Mouse (Mus musculus) limb, embryonic 10.5 days (tissue): ENCODE results near the gene Gm5678. TPM values are rescaled to one million over a fixed set of nuclear protein-coding genes. Genes with fewer than 3 reads are reported as not detected.

Experiments used
- DNase-seq: peaks from one replicate; pipeline ENCODE4 v3.0.0-alpha.2; 2017; ENCODE audit warnings: low spot score
- H3K27ac ChIP-seq: fragments of 300-500 bp; sonication (generic); 2 replicates; pipeline ENCODE4 v1.5.1; 2016; ENCODE audit warnings: mild to moderate bottlenecking
- H3K27me3 ChIP-seq: fragments of 300-500 bp; sonication (generic); 2 replicates; pipeline ENCODE4 v1.6.1; 2016; ENCODE audit warnings: low read depth, mild to moderate bottlenecking; ENCODE audit not compliant: poor library complexity, severe bottlenecking
- H3K36me3 ChIP-seq: fragments of 300-500 bp; sonication (generic); 2 replicates; pipeline ENCODE4 v1.6.1; 2016; ENCODE audit warnings: mild to moderate bottlenecking, moderate library complexity
- H3K4me1 ChIP-seq: fragments of 300-500 bp; sonication (generic); 2 replicates; pipeline ENCODE4 v1.6.1; 2016
- H3K4me3 ChIP-seq: fragments of 300-500 bp; sonication (generic); 2 replicates; pipeline ENCODE4 v1.5.1; 2016; ENCODE audit warnings: mild to moderate bottlenecking, moderate library complexity
- H3K9me3 ChIP-seq: fragments of 300-500 bp; sonication (generic); replicated peaks from 2 replicates; pipeline ENCODE4 v1.6.1; 2016; ENCODE audit warnings: mild to moderate bottlenecking
- WGBS: fragments of 180-500 bp; shearing (Covaris S2); methylation state at CpG from one replicate; pipeline ENCODE4 v1.1.7; 2016; 5-methylcytosine and 5-hydroxymethylcytosine counted together
- polyA plus RNA-seq: library from polyadenylated mRNA; unstranded; fragments of >200 nt; fragmentation: Nextera tagmentation; extraction: Ambion mirVana; gene quantifications from 2 replicates; pipeline ENCODE4 v1.2.1, GENCODE M21; 2016

The Gm5678 gene
- polyA plus RNA-seq, 1 experiment from 2014 or later, result not detected

- WGBS, result 88% methylated on average over 5 of the region's 5 CpGs
- H3K4me3 ChIP-seq, result no peak overlapping the region
- peaks cover 45% of the 10 kb centered on the region for H3K36me3 ChIP-seq
- no peaks in the 10 kb centered on the region for H3K9me3 ChIP-seq
- no peaks in the 10 kb centered on the region for H3K4me1 ChIP-seq
- no peak overlapping the region for H3K27ac ChIP-seq
- H3K27me3 ChIP-seq, result no peaks in the 10 kb centered on the region
- peak; percentile 23 for DNase-seq
Measured at GRCm38 (mm10) chr16:93595766-93596165, 32.1 kb upstream of the Gm5678 start.

- H3K27me3 ChIP-seq, result no peaks in the 10 kb centered on the region
- peaks cover 42% of the 10 kb centered on the region for H3K36me3 ChIP-seq
- H3K4me3 ChIP-seq, result no peak overlapping the region
- 95% methylated on average over 7 of the region's 7 CpGs for WGBS
- peak; percentile 13 for DNase-seq
- no peaks in the 10 kb centered on the region for H3K4me1 ChIP-seq
- H3K9me3 ChIP-seq, result no peaks in the 10 kb centered on the region
- H3K27ac ChIP-seq, result no peak overlapping the region
Measured at GRCm38 (mm10) chr16:93596807-93597206, 31.1 kb upstream of the Gm5678 start.

GRCm38 (mm10) chr16:93597551-93597950 lies 30.3 kb upstream of the Gm5678 start:
- H3K4me3 ChIP-seq, result no peak overlapping the region
- H3K9me3 ChIP-seq, result no peaks in the 10 kb centered on the region
- no peaks in the 10 kb centered on the region for H3K4me1 ChIP-seq
- 91% methylated on average over 9 of the region's 9 CpGs for WGBS
- H3K36me3 ChIP-seq, result peaks cover 42% of the 10 kb centered on the region
- H3K27ac ChIP-seq, result no peak overlapping the region
- DNase-seq, result peak; percentile 27
- no peaks in the 10 kb centered on the region for H3K27me3 ChIP-seq

GRCm38 (mm10) chr16:93599461-93599860 lies 28.4 kb upstream of the Gm5678 start:
- Histone ChIP-seq H3K9me3 (no peaks in the 10 kb centered on the region), H3K27me3 (no peaks in the 10 kb centered on the region), H3K27ac (no peak overlapping the region), H3K4me1 (peaks cover 8% of the 10 kb centered on the region), H3K36me3 (peaks cover 31% of the 10 kb centered on the region), H3K4me3 (no peak overlapping the region)
- 90% methylated on average over 6 of the region's 6 CpGs for WGBS
- peak; percentile 15 for DNase-seq

- no peaks in the 10 kb centered on the region for H3K27me3 ChIP-seq
- H3K27ac ChIP-seq, result peak within 1 kb of the TSS; percentile 95
- peaks cover 26% of the 10 kb centered on the region for H3K4me1 ChIP-seq
- peak; percentile 96 for DNase-seq
- peaks cover 4% of the 10 kb centered on the region; the same call in 1 of the 2 replicates for H3K36me3 ChIP-seq
- H3K4me3 ChIP-seq, result peak within 1 kb of the TSS; percentile 69
- WGBS, result 2% methylated on average over 55 of the region's 55 CpGs
- no peaks in the 10 kb centered on the region for H3K9me3 ChIP-seq
Measured at GRCm38 (mm10) chr16:93603439-93604212, 24.3 kb upstream of the Gm5678 start, which contains the start of gene Setd4. Gene Setd4 (minus strand): TSS chr16:93604063.

GRCm38 (mm10) chr16:93604481-93604969 lies 23.4 kb upstream of the Gm5678 start:
- 2% methylated on average over 16 of the region's 16 CpGs for WGBS

GRCm38 (mm10) chr16:93605553-93605952 lies 22.3 kb upstream of the Gm5678 start, which contains the start of gene Cbr1:
Gene Cbr1 (plus strand): TSS chr16:93605853.
- Histone ChIP-seq H3K36me3 (peaks cover 18% of the 10 kb centered on the region), H3K27ac (no peak within 1 kb of the TSS; the same call in 1 of the 2 replicates), H3K4me3 (peak within 1 kb of the TSS; percentile 69), H3K4me1 (peaks cover 32% of the 10 kb centered on the region), H3K9me3 (no peaks in the 10 kb centered on the region), H3K27me3 (no peaks in the 10 kb centered on the region)
- WGBS, result 67% methylated on average over 4 of the region's 4 CpGs
- no peak for DNase-seq

More at GRCm38 (mm10) chr16:93604481-93604969, 23.4 kb upstream of the Gm5678 start:
- peaks cover 32% of the 10 kb centered on the region for H3K4me1 ChIP-seq
- peak overlapping the region; percentile 69 for H3K4me3 ChIP-seq
- peaks cover 9% of the 10 kb centered on the region for H3K36me3 ChIP-seq
- peak overlapping the region; percentile 95 for H3K27ac ChIP-seq
- peak; percentile 41 for DNase-seq
- no peaks in the 10 kb centered on the region for H3K27me3 ChIP-seq
- H3K9me3 ChIP-seq, result no peaks in the 10 kb centered on the region

- H3K27me3 ChIP-seq, result no peaks in the 10 kb centered on the region
- H3K9me3 ChIP-seq, result no peaks in the 10 kb centered on the region
- H3K36me3 ChIP-seq, result peaks cover 23% of the 10 kb centered on the region
- peaks cover 32% of the 10 kb centered on the region for H3K4me1 ChIP-seq
- 91% methylated on average over 7 of the region's 7 CpGs for WGBS
- peak; percentile 12 for DNase-seq
- H3K4me3 ChIP-seq, result no peak overlapping the region
- no peak overlapping the region for H3K27ac ChIP-seq
Measured at GRCm38 (mm10) chr16:93606146-93606545, 21.8 kb upstream of the Gm5678 start.

- H3K4me3 ChIP-seq, result peak overlapping the region; percentile 73
- no peaks in the 10 kb centered on the region for H3K9me3 ChIP-seq
- DNase-seq, result peak; percentile 91
- H3K36me3 ChIP-seq, result peaks cover 31% of the 10 kb centered on the region
- peak overlapping the region; percentile 85 for H3K27ac ChIP-seq
- peaks cover 32% of the 10 kb centered on the region for H3K4me1 ChIP-seq
- no peaks in the 10 kb centered on the region for H3K27me3 ChIP-seq
- under 1% methylated on average over 32 of the region's 32 CpGs for WGBS
Measured at GRCm38 (mm10) chr16:93607669-93608101, 20.2 kb upstream of the Gm5678 start.

GRCm38 (mm10) chr16:93608731-93609130 lies 19.2 kb upstream of the Gm5678 start:
- Histone ChIP-seq H3K27me3 (no peaks in the 10 kb centered on the region), H3K9me3 (no peaks in the 10 kb centered on the region), H3K4me3 (peak overlapping the region; percentile 73), H3K4me1 (peaks cover 31% of the 10 kb centered on the region), H3K36me3 (peaks cover 31% of the 10 kb centered on the region), H3K27ac (no peak overlapping the region)
- 78% methylated on average over 8 of the region's 8 CpGs for WGBS
- DNase-seq, result no peak

- H3K36me3 ChIP-seq, result peaks cover 31% of the 10 kb centered on the region
- WGBS, result 93% methylated on average over 4 of the region's 4 CpGs
- H3K9me3 ChIP-seq, result no peaks in the 10 kb centered on the region
- H3K4me3 ChIP-seq, result no peak overlapping the region
- no peak overlapping the region for H3K27ac ChIP-seq
- H3K4me1 ChIP-seq, result peaks cover 20% of the 10 kb centered on the region
- no peak for DNase-seq
- H3K27me3 ChIP-seq, result no peaks in the 10 kb centered on the region
Measured at GRCm38 (mm10) chr16:93609796-93610195, 18.1 kb upstream of the Gm5678 start.

GRCm38 (mm10) chr16:93610961-93611360 lies 16.9 kb upstream of the Gm5678 start:
- 89% methylated on average over 4 of the region's 4 CpGs for WGBS
- H3K27ac ChIP-seq, result no peak overlapping the region
- peaks cover 14% of the 10 kb centered on the region for H3K4me1 ChIP-seq

GRCm38 (mm10) chr16:93615118-93615870 lies 12.6 kb upstream of the Gm5678 start:
- WGBS, result 43% methylated on average over 5 of the region's 5 CpGs
- peak; percentile 75 for DNase-seq
- Histone ChIP-seq H3K27me3 (no peaks in the 10 kb centered on the region), H3K4me1 (no peaks in the 10 kb centered on the region), H3K27ac (no peak overlapping the region), H3K36me3 (peaks cover 19% of the 10 kb centered on the region), H3K4me3 (no peak overlapping the region), H3K9me3 (no peaks in the 10 kb centered on the region)

More at GRCm38 (mm10) chr16:93610961-93611360, 16.9 kb upstream of the Gm5678 start:
- Histone ChIP-seq H3K9me3 (no peaks in the 10 kb centered on the region), H3K36me3 (peaks cover 31% of the 10 kb centered on the region), H3K27me3 (no peaks in the 10 kb centered on the region), H3K4me3 (no peak overlapping the region)
- DNase-seq, result no peak
